Comparison of ENCODE assay signal across 11 mouse cellular contexts in the genomic region with DNA sequence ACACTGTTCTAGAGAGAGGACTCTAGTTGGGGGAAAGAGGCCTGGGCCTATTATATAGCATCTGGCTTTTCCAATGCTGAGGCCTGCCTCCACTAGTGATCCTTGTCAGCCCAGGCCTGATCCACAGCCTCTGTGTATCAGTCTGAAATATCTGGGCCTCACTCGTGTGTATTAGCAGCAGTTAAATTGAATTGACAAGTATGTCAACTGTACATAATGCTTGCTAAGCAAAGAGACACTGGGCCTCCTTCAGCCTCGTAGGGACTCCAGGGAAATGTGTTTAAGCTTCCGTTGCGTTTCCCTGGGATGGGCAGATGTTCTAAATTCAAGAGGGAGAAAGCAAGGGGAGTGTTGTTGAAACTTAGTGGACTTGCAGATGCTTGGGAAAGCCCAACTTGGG.
"Had no signal": no experiment of that assay in that cellular context is flagged by ENCODE, and none has a peak within 500 bp of the region (broad histone marks: within the 10 kb centered on the region; RNA-seq: fewer than 3 reads in every experiment).

No protein-coding gene starts in this region.

- DNase-seq: left cerebral cortex, postnatal 4 days; liver, embryonic 13.5 days; liver, postnatal 0 days; lung, adult 18-20 months; lung, adult 2 months; lung, embryonic 14.5 days; lung, postnatal 10 days; lung, postnatal 14 days; lung, postnatal 36 days; lung, postnatal 4 days; midbrain, embryonic 14.5 days had no signal
